Mouse (Mus musculus) embryonic facial prominence, embryonic 10.5 days (tissue): Measurements from ENCODE around the gene Antxr1. TPM values are rescaled to one million over a fixed set of nuclear protein-coding genes. Genes with fewer than 3 reads are reported as not detected.

Source experiments
- DNase-seq: peaks from one replicate; pipeline ENCODE4 v3.0.0-alpha.2; 2017; ENCODE audit warnings: low spot score
- H3K27ac ChIP-seq: fragments of 300-500 bp; sonication (generic); replicated peaks from 2 replicates; pipeline ENCODE4 v1.5.1; 2016; ENCODE audit warnings: mild to moderate bottlenecking
- H3K27me3 ChIP-seq: fragments of 300-500 bp; sonication (generic); replicated peaks from 2 replicates; pipeline ENCODE4 v1.6.1; 2016; ENCODE audit warnings: low read depth, mild to moderate bottlenecking; ENCODE audit not compliant: poor library complexity, severe bottlenecking
- H3K36me3 ChIP-seq: fragments of 300-500 bp; sonication (generic); replicated peaks from 2 replicates; pipeline ENCODE4 v1.6.1; 2016; ENCODE audit warnings: mild to moderate bottlenecking, moderate library complexity
- H3K4me1 ChIP-seq: fragments of 300-500 bp; sonication (generic); 2 replicates; pipeline ENCODE4 v1.6.1; 2016
- H3K4me3 ChIP-seq: fragments of 300-500 bp; sonication (generic); 2 replicates; pipeline ENCODE4 v1.5.1; 2016; ENCODE audit warnings: mild to moderate bottlenecking, moderate library complexity
- H3K9me3 ChIP-seq: fragments of 300-500 bp; sonication (generic); 2 replicates; pipeline ENCODE4 v1.6.1; 2016; ENCODE audit warnings: mild to moderate bottlenecking
- WGBS: fragments of 180-500 bp; shearing (Covaris S2); methylation state at CpG from one replicate; pipeline ENCODE4 v1.1.7; 2016; 5-methylcytosine and 5-hydroxymethylcytosine counted together
- polyA plus RNA-seq: library from polyadenylated mRNA; unstranded; fragments of >200 nt; fragmentation: Nextera tagmentation; extraction: Ambion mirVana; gene quantifications from 2 replicates; pipeline ENCODE4 v1.2.1, GENCODE M21; 2016

Gene Antxr1
- polyA plus RNA-seq, 1 experiment from 2014 or later = 6.2 TPM

DNA sequence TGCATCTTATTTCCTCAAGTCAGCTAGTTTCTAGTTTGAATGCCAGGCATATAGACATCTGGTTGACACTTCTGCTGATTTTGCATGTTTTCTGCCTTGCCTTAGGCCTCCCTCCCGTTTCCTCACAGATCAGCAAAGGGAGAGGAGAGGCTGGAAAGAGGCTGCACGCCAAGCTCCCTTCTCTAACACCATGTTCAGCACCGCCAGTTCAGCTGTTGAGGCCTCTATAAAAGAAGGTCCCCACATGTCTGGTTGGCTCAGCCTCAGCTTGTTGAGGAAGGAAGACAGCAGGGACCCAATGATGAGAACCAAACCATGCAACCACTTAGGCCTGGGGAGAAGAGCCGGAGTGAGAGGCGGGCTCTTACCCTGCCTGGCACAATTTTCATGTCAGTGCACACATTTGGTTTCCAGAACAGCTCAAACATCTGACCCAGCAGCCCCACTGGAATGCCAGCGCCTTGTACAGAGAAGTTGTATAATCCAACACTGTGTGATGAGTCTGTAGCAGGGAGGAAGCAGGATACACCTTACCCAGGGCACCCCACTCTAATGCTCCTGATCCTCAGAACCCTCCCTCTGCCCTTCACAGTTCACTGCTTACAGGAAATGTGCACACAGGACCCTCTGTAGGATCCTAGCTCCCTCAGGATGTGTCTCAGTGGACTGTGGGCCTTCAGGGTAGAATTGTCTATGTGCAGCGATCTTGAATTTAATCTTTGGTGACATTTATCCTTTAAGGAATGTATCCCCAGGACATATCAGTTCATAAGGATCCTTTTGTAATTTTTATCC lies 77.4 kb downstream of the Antxr1 start:
- no peak overlapping the region for H3K27ac ChIP-seq
- H3K4me1 ChIP-seq = peaks cover 12% of the 10 kb centered on the region
- no peaks in the 10 kb centered on the region for H3K27me3 ChIP-seq
- no peaks in the 10 kb centered on the region for H3K9me3 ChIP-seq
- peaks cover 20% of the 10 kb centered on the region for H3K36me3 ChIP-seq
- 74% methylated on average over 7 of the region's 7 CpGs for WGBS
- DNase-seq = no peak
- H3K4me3 ChIP-seq = no peak overlapping the region

DNA sequence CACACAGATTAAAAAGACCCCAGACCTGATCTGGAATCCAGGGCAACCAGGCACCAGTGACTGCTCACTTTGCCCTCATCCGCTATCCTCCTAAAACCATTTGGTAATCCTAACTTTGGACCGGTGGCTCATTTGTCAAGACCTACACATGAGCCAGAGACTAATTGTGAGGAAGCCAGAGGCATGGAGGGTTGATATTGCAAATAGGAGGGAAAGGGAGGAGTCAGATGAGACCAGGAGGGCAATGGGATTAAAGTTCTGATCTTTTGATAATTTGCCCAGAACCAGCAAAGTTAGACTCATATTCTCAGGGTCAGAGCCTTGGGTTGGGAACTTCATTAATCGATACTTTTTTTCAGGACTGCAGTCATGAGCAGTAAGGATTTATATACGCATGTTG lies 78.2 kb downstream of the Antxr1 start:
- no peaks in the 10 kb centered on the region for H3K27me3 ChIP-seq
- no peaks in the 10 kb centered on the region for H3K9me3 ChIP-seq
- WGBS = 92% methylated on average over 4 of the region's 4 CpGs
- no peak overlapping the region for H3K4me3 ChIP-seq
- peaks cover 20% of the 10 kb centered on the region for H3K36me3 ChIP-seq
- no peak overlapping the region for H3K27ac ChIP-seq
- no peak for DNase-seq
- peaks cover 12% of the 10 kb centered on the region for H3K4me1 ChIP-seq

DNA sequence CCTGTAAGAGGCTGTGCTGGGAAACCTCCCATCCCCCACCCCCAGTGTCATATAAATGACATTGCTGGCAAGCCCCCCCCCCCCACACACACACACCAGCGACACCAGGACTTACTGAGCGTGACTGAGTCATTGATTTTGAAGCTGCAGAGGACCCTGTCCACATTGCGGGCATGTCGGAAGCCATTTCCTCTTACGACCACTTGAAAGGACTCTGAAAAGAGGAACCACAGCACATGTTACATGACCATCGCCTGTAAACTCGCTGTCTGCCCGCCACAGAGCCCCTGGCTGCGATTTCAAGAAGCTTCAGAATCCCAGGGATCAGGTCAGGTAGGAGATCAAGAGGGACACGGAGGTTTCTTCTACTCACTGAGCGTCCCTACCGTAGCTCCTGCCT lies 80.0 kb downstream of the Antxr1 start:
- DNase-seq = no peak
- WGBS = 83% methylated on average over 12 of the region's 12 CpGs

DNA sequence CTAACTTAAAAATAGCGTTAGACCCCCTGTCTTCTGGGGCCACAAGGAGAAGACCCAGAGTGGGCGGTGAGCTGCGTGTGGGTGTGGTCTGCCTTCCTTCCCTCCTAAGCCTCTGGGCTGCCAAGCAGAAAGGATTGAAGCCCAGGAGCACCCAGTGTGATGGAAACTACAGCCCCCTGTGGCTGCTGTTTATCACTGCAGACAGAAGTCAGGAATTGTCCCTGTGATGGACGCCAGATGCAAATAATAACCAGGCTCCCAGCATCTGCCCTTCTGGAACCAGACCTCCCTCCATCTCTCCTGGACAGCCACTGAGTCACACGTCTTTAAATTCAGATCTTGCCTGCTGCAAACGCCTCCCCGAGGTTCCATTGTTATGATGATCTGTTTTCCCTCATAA lies 80.9 kb downstream of the Antxr1 start:
- 30% methylated on average over 7 of the region's 7 CpGs for WGBS
- Histone ChIP-seq H3K4me1 (peaks cover 11% of the 10 kb centered on the region), H3K27ac (no peak overlapping the region), H3K9me3 (no peaks in the 10 kb centered on the region), H3K36me3 (peaks cover 22% of the 10 kb centered on the region), H3K27me3 (no peaks in the 10 kb centered on the region), H3K4me3 (no peak overlapping the region)
- no peak for DNase-seq

More for the DNA sequence above, 80.0 kb downstream of the Antxr1 start:
- peak overlapping the region; percentile 30; the same call in 1 of the 2 replicates for H3K27ac ChIP-seq
- H3K36me3 ChIP-seq = peaks cover 14% of the 10 kb centered on the region
- peaks cover 12% of the 10 kb centered on the region for H3K4me1 ChIP-seq
- H3K4me3 ChIP-seq = no peak overlapping the region
- no peaks in the 10 kb centered on the region for H3K27me3 ChIP-seq
- no peaks in the 10 kb centered on the region for H3K9me3 ChIP-seq

DNA sequence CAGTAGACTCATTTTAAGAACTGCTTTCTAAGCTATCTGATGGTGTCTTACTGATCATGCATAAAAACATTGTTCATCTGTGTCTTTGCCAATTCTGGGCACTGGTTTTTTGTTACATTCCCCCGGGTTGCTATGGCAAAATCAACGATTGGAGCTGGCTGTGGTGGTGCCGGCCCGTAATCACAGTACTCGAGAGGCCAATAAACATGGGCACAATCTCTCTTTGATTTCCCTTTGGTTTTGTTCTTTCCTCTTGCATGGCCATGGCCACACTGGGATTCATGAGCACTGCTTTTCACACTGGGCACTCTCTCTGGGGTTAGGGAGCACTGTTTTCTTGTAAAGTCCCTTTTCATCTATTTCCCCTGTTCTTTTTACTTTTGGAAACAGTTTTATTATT lies 83.9 kb downstream of the Antxr1 start:
- Histone ChIP-seq H3K4me1 (peaks cover 9% of the 10 kb centered on the region), H3K9me3 (no peaks in the 10 kb centered on the region), H3K27me3 (no peaks in the 10 kb centered on the region), H3K27ac (no peak overlapping the region), H3K4me3 (no peak overlapping the region), H3K36me3 (peaks cover 40% of the 10 kb centered on the region)
- WGBS = 88% methylated on average over 5 of the region's 5 CpGs
- no peak for DNase-seq

DNA sequence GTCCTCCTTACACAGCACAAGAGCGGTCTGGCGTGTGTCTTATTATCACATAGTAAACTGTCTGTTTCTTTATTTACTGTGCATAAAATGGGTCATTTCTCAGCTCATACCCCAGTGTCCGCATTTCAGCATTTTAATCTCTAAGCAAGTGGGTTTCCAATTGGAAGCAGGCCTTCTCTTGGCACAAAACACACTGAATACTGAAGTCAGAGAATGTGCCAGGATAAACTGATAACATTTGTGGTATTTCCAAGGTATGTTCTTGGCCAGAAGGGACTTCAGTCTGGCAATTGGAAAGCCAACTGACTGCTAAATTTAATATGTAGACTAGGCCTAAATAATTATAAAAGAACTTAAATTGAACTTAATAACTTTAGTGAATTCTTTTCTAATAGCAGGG lies 84.9 kb downstream of the Antxr1 start:
- DNase-seq = no peak
- peaks cover 6% of the 10 kb centered on the region for H3K4me1 ChIP-seq
- H3K9me3 ChIP-seq = no peaks in the 10 kb centered on the region
- H3K36me3 ChIP-seq = peaks cover 42% of the 10 kb centered on the region
- no peaks in the 10 kb centered on the region for H3K27me3 ChIP-seq
- 92% methylated on average over 3 of the region's 3 CpGs for WGBS
- H3K4me3 ChIP-seq = no peak overlapping the region
- H3K27ac ChIP-seq = no peak overlapping the region

DNA sequence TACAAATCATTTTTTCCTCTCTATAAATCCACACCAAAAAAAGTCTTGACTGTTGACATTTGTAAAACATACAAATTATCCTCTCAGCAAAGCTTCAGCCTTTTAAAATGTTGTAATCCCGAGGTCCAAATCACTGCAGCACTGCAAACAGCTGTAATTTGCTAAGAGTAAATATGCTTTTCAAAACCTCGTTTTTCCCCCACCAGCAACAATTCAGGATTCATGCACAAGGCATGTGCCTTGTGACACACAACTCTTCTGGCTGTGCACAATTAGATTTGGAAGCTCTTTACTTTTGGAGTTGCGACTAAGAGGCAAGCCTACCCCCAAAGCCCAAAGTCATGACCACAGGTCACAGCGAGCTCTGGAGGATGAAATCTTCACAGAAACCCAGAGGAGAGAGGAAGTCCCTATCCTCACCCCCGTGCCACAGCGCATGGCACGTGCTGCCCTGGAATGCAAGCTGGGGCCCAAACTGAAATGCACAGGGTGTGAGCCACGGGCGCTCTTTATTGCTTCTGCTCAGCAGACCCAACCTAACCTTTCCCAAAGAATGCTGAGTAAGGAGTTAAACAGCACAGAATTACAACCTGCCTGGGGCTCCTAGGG lies 87.3 kb downstream of the Antxr1 start:
- Histone ChIP-seq H3K36me3 (peaks cover 35% of the 10 kb centered on the region), H3K4me1 (peaks cover 5% of the 10 kb centered on the region), H3K27ac (no peak overlapping the region), H3K9me3 (no peaks in the 10 kb centered on the region), H3K4me3 (no peak overlapping the region), H3K27me3 (no peaks in the 10 kb centered on the region)
- WGBS = 85% methylated on average over 9 of the region's 9 CpGs
- DNase-seq = no peak

DNA sequence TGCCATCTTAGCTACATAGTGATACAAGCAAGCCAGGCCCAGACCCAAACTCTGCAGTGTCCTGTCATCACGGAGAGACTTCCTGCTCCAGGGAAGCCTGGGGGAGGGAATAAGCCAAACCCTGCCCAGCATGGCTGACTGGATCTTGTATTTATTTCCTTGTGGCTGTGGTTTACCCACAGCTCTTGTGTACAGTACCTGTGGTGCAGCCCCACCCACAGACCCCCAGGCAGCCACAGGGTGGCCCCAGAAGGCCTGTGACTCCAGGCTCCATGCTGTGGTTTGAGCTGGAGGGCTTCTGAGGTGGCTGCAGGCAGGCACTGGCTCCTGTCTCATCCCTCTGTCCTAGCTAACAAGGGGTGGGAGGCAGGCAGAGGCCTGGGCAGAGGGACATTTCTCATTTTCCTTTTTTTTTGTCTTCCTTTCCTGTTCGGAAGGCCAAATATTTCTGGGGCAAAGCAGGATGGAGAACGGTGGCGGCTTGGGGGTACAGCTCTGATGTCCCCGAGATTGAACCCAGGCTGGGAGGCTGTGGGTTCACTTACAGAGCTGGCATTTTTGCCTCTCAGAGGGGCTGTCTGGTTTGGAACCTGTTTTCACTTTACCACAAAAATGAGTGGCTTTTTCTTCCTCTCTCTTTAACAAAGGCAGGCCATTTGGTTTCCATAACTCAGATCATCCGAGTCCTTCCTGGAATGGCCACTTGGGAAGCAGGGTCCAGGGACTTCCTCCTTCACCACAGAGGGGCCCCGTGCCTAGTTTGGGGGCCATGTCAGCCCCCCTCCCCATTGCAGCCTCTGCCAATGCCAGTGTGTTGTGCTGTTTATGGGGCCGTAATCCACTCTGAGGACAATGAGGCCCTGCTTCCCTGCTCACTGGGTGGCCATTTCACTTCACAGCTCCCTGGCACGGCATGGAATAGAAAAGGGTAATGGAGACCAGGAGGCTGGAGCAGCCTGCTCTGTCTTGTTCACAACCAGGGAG lies 91.2 kb downstream of the Antxr1 start:
- H3K4me3 ChIP-seq = no peak overlapping the region
- H3K4me1 ChIP-seq = peaks cover 9% of the 10 kb centered on the region
- no peak for DNase-seq
- 58% methylated on average over 9 of the region's 9 CpGs for WGBS
- peak overlapping the region; percentile 73 for H3K27ac ChIP-seq
- peaks cover 52% of the 10 kb centered on the region for H3K36me3 ChIP-seq
- H3K9me3 ChIP-seq = no peaks in the 10 kb centered on the region
- H3K27me3 ChIP-seq = no peaks in the 10 kb centered on the region

DNA sequence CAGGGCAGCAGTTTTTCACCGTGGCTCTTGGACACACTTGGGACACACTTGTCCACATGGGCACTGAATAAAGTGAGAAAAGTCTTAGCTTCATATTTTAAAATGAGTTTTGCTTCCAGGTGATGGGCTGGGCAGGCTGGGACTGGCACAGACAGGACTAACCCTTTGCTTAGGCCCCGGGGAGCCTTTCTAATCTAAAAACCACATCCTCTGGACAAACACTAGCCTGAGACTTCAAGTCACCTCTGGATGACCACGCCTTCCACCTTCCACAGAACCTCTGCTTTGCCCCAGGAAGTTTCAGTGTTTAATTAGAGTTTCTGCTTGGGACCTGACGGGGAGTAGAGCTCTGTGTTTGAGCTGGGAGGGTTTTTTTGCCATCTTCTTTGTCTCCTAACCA lies 98.4 kb downstream of the Antxr1 start:
- Histone ChIP-seq H3K27me3 (no peaks in the 10 kb centered on the region), H3K36me3 (peaks cover 63% of the 10 kb centered on the region), H3K4me1 (0 out of 2 replicates have a peak, but pooled peaks cover 2% of the 10 kb centered on the region), H3K4me3 (no peak overlapping the region), H3K9me3 (no peaks in the 10 kb centered on the region), H3K27ac (no peak overlapping the region)
- no peak for DNase-seq
- 68% methylated on average over 4 of the region's 4 CpGs for WGBS

DNA sequence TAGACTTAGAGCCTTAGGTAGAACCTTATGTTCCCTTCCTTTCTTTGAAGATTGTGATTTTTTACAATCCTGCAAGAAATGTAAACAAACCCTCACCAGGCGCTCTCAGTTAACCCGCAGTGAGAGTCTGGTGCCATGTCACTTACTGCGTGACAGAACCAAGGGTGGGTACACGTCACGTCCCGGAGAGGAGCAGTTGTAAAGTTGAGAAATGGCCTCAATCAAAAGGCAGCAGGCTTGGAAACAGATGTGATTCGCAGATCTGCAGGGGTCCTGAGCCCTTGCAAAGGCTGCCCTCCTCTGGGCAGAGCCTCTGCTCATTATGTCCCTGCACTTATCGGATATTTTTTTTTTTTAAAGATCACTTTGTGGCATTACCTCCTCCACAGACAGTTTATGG lies 99.6 kb downstream of the Antxr1 start:
- H3K36me3 ChIP-seq = peaks cover 60% of the 10 kb centered on the region
- WGBS = 67% methylated on average over 8 of the region's 8 CpGs
- no peak for DNase-seq
- no peak overlapping the region for H3K4me3 ChIP-seq
- H3K27ac ChIP-seq = no peak overlapping the region
- no peaks in the 10 kb centered on the region for H3K9me3 ChIP-seq
- H3K4me1 ChIP-seq = 0 out of 2 replicates have a peak, but pooled peaks cover 2% of the 10 kb centered on the region
- no peaks in the 10 kb centered on the region for H3K27me3 ChIP-seq

DNA sequence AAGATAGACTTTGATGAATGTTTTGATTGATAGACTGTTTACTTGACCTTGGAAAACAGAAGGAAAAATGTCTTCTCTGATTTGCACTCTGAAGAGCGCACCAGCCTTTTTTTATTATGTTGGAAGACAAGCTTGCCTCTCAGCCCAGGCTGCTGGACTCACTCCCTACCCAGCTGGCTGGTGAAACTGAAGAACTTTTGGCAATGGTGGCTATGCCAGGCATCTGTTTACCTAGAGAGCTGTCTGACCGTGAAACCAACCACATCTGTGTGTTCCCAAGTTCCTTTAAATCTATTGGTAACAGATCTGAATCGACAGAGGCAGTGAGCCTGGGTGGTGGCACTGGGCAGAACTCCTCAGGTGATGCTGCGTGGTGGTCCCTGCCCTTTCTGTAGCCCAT lies 102.5 kb downstream of the Antxr1 start:
- 85% methylated on average over 4 of the region's 4 CpGs for WGBS
- DNase-seq = no peak
- Histone ChIP-seq H3K4me1 (0 out of 2 replicates have a peak, but pooled peaks cover 2% of the 10 kb centered on the region), H3K36me3 (peaks cover 45% of the 10 kb centered on the region), H3K27ac (no peak overlapping the region), H3K27me3 (no peaks in the 10 kb centered on the region), H3K9me3 (no peaks in the 10 kb centered on the region), H3K4me3 (no peak overlapping the region)

DNA sequence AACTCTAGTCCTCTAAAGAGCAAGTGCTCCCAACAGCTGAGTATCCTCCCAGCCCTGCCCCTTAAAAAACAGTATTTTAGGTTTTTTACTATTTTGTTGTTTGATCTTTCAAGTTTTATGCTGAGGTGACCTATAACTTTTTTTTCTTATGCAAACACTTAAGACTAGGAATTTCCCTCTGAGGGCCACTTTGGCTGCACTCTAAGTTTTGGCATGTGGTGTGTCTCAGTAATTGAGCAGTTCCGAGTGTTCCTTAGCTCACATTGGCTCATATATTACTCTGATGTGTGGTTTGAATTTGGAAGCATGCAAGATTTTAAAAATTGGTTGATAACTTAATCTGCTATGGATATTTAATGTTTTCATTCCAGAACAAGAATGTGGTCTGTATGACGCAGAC lies 105.6 kb downstream of the Antxr1 start:
- no peak overlapping the region for H3K27ac ChIP-seq
- DNase-seq = no peak
- WGBS = 92% methylated on average over 2 of the region's 2 CpGs
- H3K36me3 ChIP-seq = peaks cover 32% of the 10 kb centered on the region
- peaks cover 8% of the 10 kb centered on the region for H3K4me1 ChIP-seq
- H3K27me3 ChIP-seq = no peaks in the 10 kb centered on the region
- no peaks in the 10 kb centered on the region for H3K9me3 ChIP-seq
- no peak overlapping the region for H3K4me3 ChIP-seq
